9 mouse cellular contexts compared by ENCODE assay signal in genomic region chr1:194675891-194676200, GRCm38 (mm10). TPM values are rescaled to one million over a fixed set of nuclear protein-coding genes. Genes with fewer than 3 reads are reported as not detected.
DNase-seq lines count a peak whose midpoint lies in the region; ATAC-seq and TF ChIP-seq lines count a peak whose summit lies in the region.
"Had no signal": no experiment of that assay in that cellular context is flagged by ENCODE, and none has a peak within 500 bp of the region (broad histone marks: within the 10 kb centered on the region; RNA-seq: fewer than 3 reads in every experiment).

No protein-coding gene starts in this region.

- DNase-seq in left cerebral cortex, adult 2 months (ENCODE audit: extremely low spot score in 1 of 2, low spot score in 2 of 2) = no peak
- DNase-seq in left cerebral cortex, adult 9 months (ENCODE audit: low spot score in 2 of 2) = no peak
- peak; percentile 49 for DNase-seq in c-Kit-negative CD71-positive TER-119-positive erythroid progenitor cells, embryonic 14.5 days (ENCODE audit: low read depth, low spot score)
- DNase-seq in intestine, embryonic 14.5 days (ENCODE audit: low spot score) = no peak
- DNase-seq in right cerebral cortex, postnatal 4 days = no peak
- no peak for DNase-seq in gastrocnemius, postnatal 25 days
- DNase-seq: gastrocnemius, postnatal 10 days had no signal

- H3K4me1 ChIP-seq in intestine, embryonic 14.5 days (replicated peaks; ENCODE audit: control insufficient read depth, insufficient read depth, low read length) = peaks cover 21% of the 10 kb centered on the region

- H3K9ac ChIP-seq in intestine, embryonic 14.5 days (ENCODE audit: low read length) = no peak overlapping the region
- H3K9ac ChIP-seq: midbrain, embryonic 12.5 days had no signal

- peak; percentile 72 for ATAC-seq in intestine, embryonic 14.5 days (replicated peaks; ENCODE audit: low FRiP score, low TSS enrichment, low read depth)

- intact Hi-C loops in left cerebral cortex, adult 2 months (cut with DNase I) = no loop called here

- H3K4me2 ChIP-seq in intestine, embryonic 14.5 days (ENCODE audit: low read length) = no peak overlapping the region
- peak overlapping the region; percentile 58 for H3K4me2 ChIP-seq in myocyte (ENCODE audit: low read depth)
- H3K4me2 ChIP-seq: midbrain, embryonic 12.5 days had no signal

- H3K36me3 ChIP-seq in intestine, embryonic 14.5 days (ENCODE audit: control insufficient read depth, insufficient read depth, low read length) = no peaks in the 10 kb centered on the region
- no peaks in the 10 kb centered on the region for H3K36me3 ChIP-seq in myocyte (ENCODE audit: control insufficient read depth, insufficient read depth)
- H3K36me3 ChIP-seq: midbrain, embryonic 12.5 days had no signal

- H3ac ChIP-seq in myocyte (ENCODE audit: control insufficient read depth, insufficient read length) = no peak overlapping the region

- WGBS in intestine, embryonic 14.5 days = 48% methylated on average over 2 of the region's 2 CpGs

- no peak overlapping the region for H3K4me3 ChIP-seq in left cerebral cortex, adult 2 months
- H3K4me3 ChIP-seq in intestine, embryonic 14.5 days (ENCODE audit: low read depth, low read length) = no peak overlapping the region
- H3K4me3 ChIP-seq in myocyte = no peak overlapping the region
- H3K4me3 ChIP-seq: midbrain, embryonic 12.5 days had no signal

- H3K79me2 ChIP-seq in myocyte (ENCODE audit: control insufficient read depth, insufficient read depth) = no peaks in the 10 kb centered on the region

- no peak for TF ChIP-seq POLR2A in myocyte (IDR thresholded peaks at IDR 0.05; ENCODE audit: insufficient read length, low read depth)

- no peaks in the 10 kb centered on the region for H3K9me3 ChIP-seq in intestine, embryonic 14.5 days (ENCODE audit: control insufficient read depth, low read length)
- H3K9me3 ChIP-seq: midbrain, embryonic 12.5 days had no signal

- no peaks in the 10 kb centered on the region for H3K27me3 ChIP-seq in intestine, embryonic 14.5 days (replicated peaks; ENCODE audit: control insufficient read depth, insufficient read depth, low read length)
- H3K27me3 ChIP-seq in myocyte (ENCODE audit: control insufficient read depth, insufficient read depth, insufficient read length) = no peaks in the 10 kb centered on the region
- H3K27me3 ChIP-seq: midbrain, embryonic 12.5 days had no signal

- H3K27ac ChIP-seq in left cerebral cortex, adult 2 months = peak overlapping the region; percentile 45
- no peak overlapping the region for H3K27ac ChIP-seq in intestine, embryonic 14.5 days (ENCODE audit: low read depth)
- H3K27ac ChIP-seq: midbrain, embryonic 12.5 days had no signal

- TF ChIP-seq CTCF in left cerebral cortex, adult 2 months (IDR thresholded peaks at IDR 0.05) = no peak

TF ChIP-seq in myocyte, 11 proteins besides CTCF, POLR2A, EP300 and RAD21:
- TF ChIP-seq SRF (IDR thresholded peaks at IDR 0.05; ENCODE audit: control insufficient read depth, insufficient read length, low read depth) = no peak
- TF ChIP-seq MAX (IDR thresholded peaks at IDR 0.05; ENCODE audit: low read depth) = no peak
- TF ChIP-seq REST (IDR thresholded peaks at IDR 0.05; ENCODE audit: insufficient read depth, insufficient read length) = no peak
- peak; percentile 64 for TF ChIP-seq CEBPB (IDR thresholded peaks at IDR 0.05; ENCODE audit: insufficient read depth, poor library complexity, severe bottlenecking)
- no peak for TF ChIP-seq USF1 (IDR thresholded peaks at IDR 0.05; ENCODE audit: low read depth)
- TF ChIP-seq TCF3 (IDR thresholded peaks at IDR 0.05; ENCODE audit: insufficient read length, low read depth) = no peak
- no peak for TF ChIP-seq MYOG (IDR thresholded peaks at IDR 0.05; ENCODE audit: control insufficient read depth in 1 of 3, insufficient read depth in 1 of 3, insufficient read length in 2 of 3, low read depth in 2 of 3)
- no peak for TF ChIP-seq E2F4 (IDR thresholded peaks at IDR 0.05; ENCODE audit: insufficient read depth)
- TF ChIP-seq POLR2AphosphoS2 (IDR thresholded peaks at IDR 0.05; ENCODE audit: insufficient read length, low read depth) = no peak

RNA-seq across cellular contexts. Expression of gene Plxna2, which starts 57.8 kb away (rescaled TPM):
- 10 to 100 TPM; 95.0 to 97.9 TPM for total RNA-seq in left cerebral cortex, adult 2 months (2021)
- polyA plus RNA-seq in intestine, embryonic 14.5 days (2014; fragmentation: Nextera tagmentation; extraction: Ambion mirVana) = 8.4 and 8.9 TPM in 2 replicates
- 3.6 TPM for polyA plus RNA-seq in myocyte (2012; fragmentation: generic; extraction: Trizol)
- 1 to 10 TPM; 6.8 to 7.1 TPM for total RNA-seq in gastrocnemius, postnatal 25 days (2021)

Comparison
In these comparisons a context has a peak if more than half of its experiments do, and no peak if none do; other contexts are left out.
1. RNA of gene Plxna2, which starts 57.8 kb away (total RNA-seq): 95.0 to 97.9 TPM in left cerebral cortex, adult 2 months; 6.8 to 7.1 TPM in gastrocnemius, postnatal 25 days; every median in the first group is over 10 times any median in the second.